Mouse (Mus musculus) embryonic fibroblast, embryonic 13.5 days (primary cell): Measurements from ENCODE around the gene Fstl3.

Experiments
- CTCF ChIP-seq: IDR thresholded peaks from 2 replicates; pipeline ENCODE4 v1.5.1; 2011; ENCODE audit warnings: mild to moderate bottlenecking, control low read depth, low read length, moderate library complexity, borderline replicate concordance; ENCODE audit not compliant: insufficient read depth
- POLR2A ChIP-seq: IDR thresholded peaks from 2 replicates; pipeline ENCODE4 v1.6.1; 2011; ENCODE audit warnings: low read depth, mild to moderate bottlenecking, control low read depth, low read length, moderate library complexity

GRCm38 (mm10) chr10:79789581-79789980 is 12.5 kb downstream of the Fstl3 start:
- TF ChIP-seq CTCF (no peak), POLR2A (no peak)
